Mouse (Mus musculus): ENCODE measurements around the gene 4930404H24Rik.

4930404H24Rik gene

GRCm38 (mm10) chr2:153529931-153530766 is 37.6 kb downstream of the 4930404H24Rik start, which contains the start of gene Nol4l:
Gene Nol4l (minus strand): TSS chr2:153529971.
- peak; percentile 43 for DNase-seq (ENCODE audit: low spot score)

GRCm38 (mm10) chr2:153530948-153531347 is 38.4 kb downstream of the 4930404H24Rik start:
- DNase-seq (ENCODE audit: low spot score): no peak

DNA sequence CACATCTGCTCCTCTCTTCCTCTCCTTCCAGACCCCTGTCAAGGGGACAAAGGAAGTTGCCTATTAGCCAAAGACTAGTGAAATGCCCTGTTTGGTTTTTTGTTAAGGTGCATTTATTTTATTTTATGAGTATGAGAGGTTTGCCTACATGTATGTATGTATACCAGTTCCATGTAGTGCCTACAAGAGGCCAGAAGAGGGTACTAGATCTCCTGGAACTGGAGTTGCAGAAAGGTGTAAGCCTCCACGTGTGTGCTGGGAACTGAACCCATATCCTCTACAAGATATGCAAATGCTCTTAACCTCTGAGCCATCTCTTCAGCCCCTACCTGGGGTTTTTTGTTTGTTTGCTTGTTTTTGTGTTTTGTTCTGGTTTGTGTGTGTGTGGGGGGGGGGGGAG is 41.4 kb downstream of the 4930404H24Rik start:
- no peak for DNase-seq (ENCODE audit: low spot score)

DNA sequence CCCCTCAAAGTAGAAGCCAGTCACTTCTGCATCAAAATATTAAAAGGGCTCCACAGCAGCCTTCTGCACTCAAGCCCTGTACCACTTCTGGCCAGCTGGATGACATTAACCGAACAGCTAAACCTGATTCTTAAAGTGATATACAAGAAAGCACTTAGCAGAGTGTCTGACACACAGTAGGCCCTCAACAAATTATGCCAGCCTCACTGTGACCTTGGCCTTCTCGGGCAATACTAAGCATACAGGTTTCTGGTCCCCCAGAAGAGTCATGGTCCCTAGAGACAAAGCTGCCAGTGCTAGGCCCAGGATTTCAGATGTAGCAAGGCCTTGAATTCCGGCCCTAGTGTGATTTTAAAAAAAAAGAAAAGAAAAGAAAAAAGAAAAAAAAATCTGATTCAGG is 46.3 kb downstream of the 4930404H24Rik start:
- DNase-seq (ENCODE audit: low spot score): no peak

- no peak for DNase-seq (ENCODE audit: low spot score)
These were observed 50.5 kb downstream of the 4930404H24Rik start for GRCm38 (mm10) chr2:153542936-153543668.

All from embryo, embryonic 10.5 days (tissue).